Mouse (Mus musculus): Measurements from ENCODE around the gene Macrod2. TPM values are rescaled to one million over a fixed set of nuclear protein-coding genes. Genes with fewer than 3 reads are reported as not detected.

Macrod2 gene
- polyA plus RNA-seq, 1 experiment from 2014 or later, result 31.1 TPM

DNA sequence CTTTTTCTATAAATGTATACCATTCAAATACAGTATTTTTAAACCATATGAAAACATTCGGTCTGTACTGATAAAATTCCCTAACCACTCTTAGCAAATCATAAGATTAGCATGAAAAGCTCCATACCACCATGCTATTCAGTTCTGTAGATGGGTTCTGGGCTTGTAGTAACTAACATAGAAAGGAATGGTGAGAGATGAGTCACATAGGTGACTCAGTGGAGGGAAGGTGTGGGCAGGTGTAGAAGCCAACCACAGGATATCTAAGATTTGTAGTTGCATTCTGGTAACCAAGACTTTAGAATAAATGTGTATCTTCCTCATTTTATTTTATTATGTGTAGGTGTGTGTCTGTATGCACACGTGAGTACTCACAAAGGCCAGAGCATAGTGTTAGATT lies 166.3 kb downstream of the Macrod2 start:
- 82% methylated on average over 2 of the region's 2 CpGs for WGBS
- Histone ChIP-seq H3K36me3 (ENCODE audit: insufficient read depth) (no peaks in the 10 kb centered on the region), H3K27me3 (ENCODE audit: insufficient read depth, low read length) (no peaks in the 10 kb centered on the region), H3K9me3 (ENCODE audit: low read depth, low read length) (no peaks in the 10 kb centered on the region), H3K27ac (ENCODE audit: low read depth) (no peak overlapping the region), H3K4me3 (ENCODE audit: low read depth, low read length) (no peak overlapping the region), H3K4me1 (ENCODE audit: insufficient read depth) (no peaks in the 10 kb centered on the region), H3K4me2 (no peak overlapping the region), H3K9ac (no peak overlapping the region)
- DNase-seq (no peak), ATAC-seq (ENCODE audit: insufficient read depth) (no peak)
- no peak for TF ChIP-seq CTCF (IDR thresholded peaks at IDR 0.05; ENCODE audit: low read depth)

DNA sequence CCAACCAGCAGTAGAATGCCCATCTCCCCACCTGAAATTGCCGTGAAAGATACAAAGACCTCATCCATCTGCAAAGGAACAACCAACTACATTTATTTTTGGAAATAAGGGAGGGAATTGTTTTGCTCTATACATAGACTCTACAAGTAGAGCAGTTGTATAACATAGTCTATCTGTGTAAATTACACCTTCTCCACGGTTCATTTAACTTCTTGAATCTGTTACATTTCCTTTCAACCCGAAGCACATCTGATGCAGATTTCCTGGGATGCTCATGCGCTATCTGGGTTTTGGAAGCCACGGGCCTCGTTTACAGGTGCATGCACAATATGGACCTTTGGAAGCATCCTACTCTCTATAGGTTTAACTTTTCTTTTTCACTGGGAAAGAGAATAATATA lies 175.8 kb downstream of the Macrod2 start:
- Histone ChIP-seq H3K9ac (no peak overlapping the region), H3K27me3 (ENCODE audit: insufficient read depth, low read length) (no peaks in the 10 kb centered on the region), H3K4me1 (ENCODE audit: insufficient read depth) (no peaks in the 10 kb centered on the region), H3K4me2 (no peak overlapping the region), H3K9me3 (ENCODE audit: low read depth, low read length) (no peaks in the 10 kb centered on the region), H3K4me3 (ENCODE audit: low read depth, low read length) (no peak overlapping the region), H3K36me3 (ENCODE audit: insufficient read depth) (no peaks in the 10 kb centered on the region), H3K27ac (ENCODE audit: low read depth) (no peak overlapping the region)
- TF ChIP-seq CTCF (IDR thresholded peaks at IDR 0.05; ENCODE audit: low read depth), result no peak
- ATAC-seq (ENCODE audit: insufficient read depth) (no peak), DNase-seq (no peak)
- 80% methylated on average over 6 of the region's 6 CpGs for WGBS

DNA sequence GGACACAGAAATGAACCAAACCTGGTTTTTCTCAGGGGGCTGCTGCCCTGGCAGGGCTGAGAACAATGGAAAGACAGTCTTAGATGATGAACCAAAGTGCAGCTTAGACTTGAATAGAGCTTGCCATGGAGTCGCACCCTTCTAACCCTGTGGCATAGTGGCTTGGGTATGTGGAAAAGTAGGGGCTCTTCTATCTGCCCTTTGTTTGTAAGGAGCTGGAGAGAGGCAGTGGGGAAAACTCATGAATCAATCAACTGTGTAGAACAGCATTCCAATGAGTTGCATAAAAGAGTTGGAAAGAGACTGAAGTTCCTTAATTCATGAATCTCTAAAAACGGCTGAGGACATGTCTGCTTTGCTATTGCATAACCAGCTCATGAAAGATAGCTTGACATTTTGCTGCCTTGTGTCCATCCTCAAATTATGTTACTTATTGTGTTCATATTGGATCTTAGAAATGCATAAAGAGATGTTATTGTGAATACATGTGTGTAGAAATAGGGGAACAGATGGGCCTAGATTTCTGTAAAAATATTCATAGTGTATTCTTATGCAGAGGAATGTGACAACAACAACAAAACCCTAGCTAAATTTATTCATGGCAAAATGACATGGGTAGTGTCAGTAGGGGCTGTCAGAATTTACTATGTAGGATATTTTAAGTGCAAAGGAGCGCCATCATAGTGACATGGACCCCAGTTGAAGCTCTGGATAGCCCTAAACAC lies 197.6 kb downstream of the Macrod2 start:
- H3K27me3 ChIP-seq (ENCODE audit: insufficient read depth, low read length), result no peaks in the 10 kb centered on the region
- ATAC-seq (ENCODE audit: insufficient read depth) (no peak), DNase-seq (no peak)
- no peak for TF ChIP-seq CTCF (IDR thresholded peaks at IDR 0.05; ENCODE audit: low read depth)
- WGBS, result 73% methylated on average over 3 of the region's 3 CpGs
- no peak overlapping the region for H3K4me3 ChIP-seq (ENCODE audit: low read depth, low read length)
- H3K4me1 ChIP-seq (ENCODE audit: insufficient read depth), result no peaks in the 10 kb centered on the region
- no peak overlapping the region for H3K27ac ChIP-seq (ENCODE audit: low read depth)
- no peak overlapping the region for H3K4me2 ChIP-seq
- H3K9me3 ChIP-seq (ENCODE audit: low read depth, low read length), result no peaks in the 10 kb centered on the region
- no peak overlapping the region for H3K9ac ChIP-seq
- H3K36me3 ChIP-seq (ENCODE audit: insufficient read depth), result no peaks in the 10 kb centered on the region

DNA sequence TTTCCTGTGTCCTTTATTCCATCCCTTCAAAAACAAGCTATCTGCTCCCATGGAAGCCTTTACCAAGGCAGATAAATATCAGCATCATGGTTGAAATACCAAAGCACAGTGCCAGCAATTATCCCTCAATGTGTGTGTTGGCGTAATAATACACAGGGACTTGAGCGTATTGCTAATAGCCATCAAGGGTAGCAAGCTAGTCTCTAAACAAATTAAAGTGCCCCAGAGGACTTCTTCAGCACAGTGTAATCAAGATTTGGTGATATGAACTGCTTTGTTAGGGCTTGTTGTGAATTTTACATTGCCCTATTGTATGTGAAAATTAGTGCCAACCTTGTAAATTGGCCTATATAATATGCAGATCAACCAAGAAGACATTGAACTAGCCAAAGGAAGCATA lies 201.8 kb downstream of the Macrod2 start:
- H3K27ac ChIP-seq (ENCODE audit: low read depth), result no peak overlapping the region
- WGBS, result 90% methylated on average over 2 of the region's 2 CpGs
- no peak for DNase-seq
- no peaks in the 10 kb centered on the region for H3K9me3 ChIP-seq (ENCODE audit: low read depth, low read length)
- no peak for TF ChIP-seq CTCF (IDR thresholded peaks at IDR 0.05; ENCODE audit: low read depth)
- no peaks in the 10 kb centered on the region for H3K36me3 ChIP-seq (ENCODE audit: insufficient read depth)
- H3K4me1 ChIP-seq (ENCODE audit: insufficient read depth), result no peaks in the 10 kb centered on the region
- no peak overlapping the region for H3K9ac ChIP-seq
- no peak overlapping the region for H3K4me2 ChIP-seq
- ATAC-seq (ENCODE audit: insufficient read depth), result no peak
- no peaks in the 10 kb centered on the region for H3K27me3 ChIP-seq (ENCODE audit: insufficient read depth, low read length)
- H3K4me3 ChIP-seq (ENCODE audit: low read depth, low read length), result no peak overlapping the region

DNA sequence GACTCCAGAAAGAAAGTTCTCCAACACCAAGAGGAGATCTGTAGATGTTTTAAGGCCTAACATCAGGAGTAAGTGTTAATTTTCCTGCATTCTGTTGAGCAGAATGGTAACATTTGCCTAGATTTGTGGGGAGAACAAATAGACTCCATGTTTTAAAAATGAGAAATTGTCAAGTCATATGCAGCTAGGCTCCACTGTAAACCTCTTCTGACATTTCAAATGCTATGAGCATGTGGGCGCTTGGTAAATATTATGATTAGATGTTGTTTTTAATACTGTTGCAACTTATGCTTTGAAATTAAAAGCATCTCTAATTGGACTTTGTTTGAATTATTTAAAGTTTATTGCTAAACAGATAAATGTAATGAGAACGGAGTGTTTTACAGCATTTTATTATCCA lies 220.3 kb downstream of the Macrod2 start:
- Histone ChIP-seq H3K27ac (ENCODE audit: low read depth) (no peak overlapping the region), H3K27me3 (ENCODE audit: insufficient read depth, low read length) (no peaks in the 10 kb centered on the region), H3K36me3 (ENCODE audit: insufficient read depth) (no peaks in the 10 kb centered on the region), H3K4me3 (ENCODE audit: low read depth, low read length) (no peak overlapping the region), H3K9ac (no peak overlapping the region), H3K4me1 (ENCODE audit: insufficient read depth) (no peaks in the 10 kb centered on the region), H3K4me2 (no peak overlapping the region), H3K9me3 (ENCODE audit: low read depth, low read length) (no peaks in the 10 kb centered on the region)
- DNase-seq, result no peak
- ATAC-seq (ENCODE audit: insufficient read depth), result no peak
- 90% methylated on average over 2 of the region's 2 CpGs for WGBS
- TF ChIP-seq CTCF (IDR thresholded peaks at IDR 0.05; ENCODE audit: low read depth), result no peak

DNA sequence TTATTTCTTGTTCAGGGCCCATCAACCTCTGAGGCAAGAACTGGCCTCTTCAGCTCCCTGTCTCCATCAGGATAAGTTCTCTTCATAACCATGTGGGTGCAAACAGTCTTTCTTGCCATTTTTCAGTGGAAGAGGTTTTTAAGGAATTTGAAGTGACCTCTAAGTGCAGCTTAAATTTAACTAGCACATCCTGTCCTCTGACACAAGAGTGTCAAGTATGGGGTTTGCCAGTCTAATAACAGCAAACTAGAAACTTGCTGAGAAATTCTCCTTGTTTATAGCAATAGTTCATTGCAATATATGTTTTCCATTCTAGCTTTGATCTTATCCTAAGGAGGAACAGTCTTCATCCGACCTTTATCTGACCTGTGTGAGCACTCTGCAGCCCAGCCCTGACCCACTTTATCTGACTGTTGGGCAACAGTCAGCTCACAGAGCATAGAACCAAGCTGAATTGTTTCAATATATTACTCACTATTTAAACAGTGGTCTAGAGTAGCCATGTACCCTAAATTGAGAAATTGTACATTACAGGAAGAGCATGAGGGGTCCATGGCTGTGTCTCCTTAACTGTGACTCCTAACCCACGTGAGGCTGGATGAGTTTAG lies 226.7 kb downstream of the Macrod2 start:
- 45% methylated on average over 2 of the region's 2 CpGs for WGBS
- ATAC-seq (ENCODE audit: insufficient read depth), result peak; percentile 49; the same call in 1 of the 2 replicates
- DNase-seq, result no peak
- Histone ChIP-seq H3K36me3 (ENCODE audit: insufficient read depth) (no peaks in the 10 kb centered on the region), H3K27ac (ENCODE audit: low read depth) (no peak overlapping the region), H3K9ac (no peak overlapping the region), H3K4me2 (no peak overlapping the region), H3K9me3 (ENCODE audit: low read depth, low read length) (no peaks in the 10 kb centered on the region), H3K4me1 (ENCODE audit: insufficient read depth) (no peaks in the 10 kb centered on the region), H3K27me3 (ENCODE audit: insufficient read depth, low read length) (no peaks in the 10 kb centered on the region), H3K4me3 (ENCODE audit: low read depth, low read length) (no peak overlapping the region)
- no peak for TF ChIP-seq CTCF (IDR thresholded peaks at IDR 0.05; ENCODE audit: low read depth)

DNA sequence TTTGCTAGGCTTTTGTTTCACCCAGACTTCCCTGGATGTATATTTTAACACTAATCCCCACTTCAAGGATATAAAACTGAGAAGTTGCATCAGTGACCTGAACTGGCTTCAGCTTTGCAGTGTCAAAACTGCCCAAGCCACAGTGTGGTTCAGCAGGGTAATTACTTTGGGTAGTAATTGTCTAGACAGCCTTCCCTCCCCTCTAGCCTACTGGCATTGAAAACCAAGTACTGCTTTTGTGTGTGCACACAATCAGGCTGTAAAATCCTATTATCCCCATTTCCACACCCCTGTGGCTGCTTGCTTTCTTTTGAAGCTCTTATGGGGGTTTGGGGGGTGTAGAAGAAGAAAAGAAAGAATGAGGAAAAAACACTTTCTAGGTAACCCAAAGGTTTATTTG lies 258.4 kb downstream of the Macrod2 start:
- no peak overlapping the region for H3K9ac ChIP-seq
- TF ChIP-seq CTCF (IDR thresholded peaks at IDR 0.05; ENCODE audit: low read depth), result no peak
- no peaks in the 10 kb centered on the region for H3K4me1 ChIP-seq (ENCODE audit: insufficient read depth)
- no peak for ATAC-seq (ENCODE audit: insufficient read depth)
- H3K27ac ChIP-seq (ENCODE audit: low read depth), result no peak overlapping the region
- no peak overlapping the region for H3K4me3 ChIP-seq (ENCODE audit: low read depth, low read length)
- DNase-seq, result no peak
- H3K27me3 ChIP-seq (ENCODE audit: insufficient read depth, low read length), result no peaks in the 10 kb centered on the region
- H3K4me2 ChIP-seq, result no peak overlapping the region
- H3K36me3 ChIP-seq (ENCODE audit: insufficient read depth), result no peaks in the 10 kb centered on the region
- H3K9me3 ChIP-seq (ENCODE audit: low read depth, low read length), result no peaks in the 10 kb centered on the region
